Mouse (Mus musculus) spleen, postnatal 10 days (tissue): ENCODE results near the gene Zfp932.
"Not testable (repeated sequence)": the region's sequence is repeated elsewhere in the genome, so short reads cannot be mapped to it uniquely, and the experiment has no call there.

Experiments
- DNase-seq, 2 experiments: peaks; one replicate each; pipeline ENCODE4 v3.0.0; 2021 to 2022; ENCODE audit warnings: low spot score in 2 of 2

Gene Zfp932

DNA sequence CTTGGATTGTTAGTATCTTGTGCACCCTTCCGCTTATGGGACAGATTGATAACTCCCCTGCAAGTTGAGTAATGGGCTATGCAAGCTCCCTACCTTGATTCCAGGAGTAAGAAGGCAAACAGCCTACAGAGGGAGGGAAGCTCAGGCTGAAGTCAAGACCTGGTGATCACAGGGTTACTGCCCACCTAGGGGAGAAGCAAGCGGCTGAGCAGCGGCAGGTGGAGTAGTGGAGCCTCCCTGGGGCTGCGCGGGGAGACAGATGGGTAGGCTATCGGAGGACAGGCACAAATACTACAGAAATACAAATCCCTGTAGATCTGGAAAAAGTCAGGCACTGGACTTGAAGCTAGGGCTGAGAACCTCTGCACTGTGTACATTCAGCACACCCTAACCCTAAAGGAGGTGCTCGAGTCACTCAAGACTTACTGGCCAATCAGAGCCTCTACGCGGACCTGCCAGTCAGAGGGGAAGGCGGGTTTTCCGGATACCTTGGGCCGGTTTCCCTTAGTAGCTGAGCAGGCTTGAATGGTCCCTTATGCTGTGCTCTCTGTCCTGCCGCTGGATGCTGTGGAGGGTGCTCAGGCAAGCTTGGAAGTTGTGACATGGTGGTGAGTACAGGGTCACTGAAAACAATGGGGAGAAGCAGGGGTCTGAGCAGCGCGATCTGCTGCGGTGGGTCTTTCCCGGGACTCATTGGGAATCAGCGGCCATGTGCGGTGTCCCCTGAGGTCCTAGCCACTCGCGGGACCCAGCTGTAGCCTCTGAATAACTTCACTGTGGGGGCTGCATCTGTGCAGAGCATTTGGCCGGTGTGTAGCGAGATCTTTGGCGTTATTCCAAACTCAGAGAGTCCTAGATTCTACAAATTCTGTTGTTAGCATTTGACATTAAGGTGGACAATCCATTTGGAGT is at the start of gene Zfp932:
Gene Zfp932, plus strand, starts transcription at position 496 of the 912 bp plus-strand sequence.
- peak; percentile 64 to 83 for DNase-seq

DNA sequence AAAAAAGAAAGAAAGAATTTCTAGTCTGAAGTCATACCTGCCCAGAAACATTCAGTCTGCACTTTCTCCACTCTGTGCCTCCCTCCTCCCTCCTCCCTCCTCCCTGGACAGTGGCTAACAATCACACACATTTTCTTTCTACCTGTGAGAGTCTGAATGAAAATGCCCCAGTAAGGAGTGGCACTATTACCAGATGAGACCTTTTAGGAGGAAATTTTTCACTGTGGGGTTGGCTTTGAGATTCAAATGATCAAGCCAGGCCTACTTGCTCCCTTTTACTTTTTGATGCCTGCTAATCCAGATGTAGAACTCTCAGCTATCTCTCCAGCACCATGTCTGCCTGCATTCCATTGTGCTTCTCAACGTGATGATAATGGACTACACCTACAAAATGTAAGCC is 46.0 kb upstream of the Zfp932 start:
- no peak for DNase-seq

GRCm38 (mm10) chr5:109980743-109981142 is 15.6 kb upstream of the Zfp932 start:
- DNase-seq: not testable (repeated sequence)

DNA sequence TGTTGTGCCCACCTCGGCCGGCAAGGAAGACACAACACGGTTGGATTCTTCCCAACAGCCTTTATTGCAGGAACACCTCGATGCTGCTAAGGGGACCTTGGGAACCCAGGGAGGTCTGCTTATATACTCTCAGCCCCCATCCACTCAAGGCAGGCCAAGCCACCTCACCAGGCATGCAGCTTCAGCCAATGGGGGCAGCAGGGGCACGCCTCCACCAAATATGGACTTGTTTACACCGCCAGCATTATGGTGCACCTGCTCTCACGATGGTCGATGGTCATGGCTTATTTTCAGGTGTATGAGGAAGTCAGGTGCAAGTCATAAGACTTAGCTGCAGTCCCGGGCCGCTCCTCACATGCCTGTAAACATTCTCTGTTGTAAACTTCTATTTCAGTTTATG is 860 bp upstream of the Zfp932 start:
- peak in 1 of 2 experiments; percentile 16 for DNase-seq

GRCm38 (mm10) chr5:110015775-110016174 is 19.5 kb downstream of the Zfp932 start:
- peak in 1 of 2 experiments; percentile 14 for DNase-seq

- DNase-seq: no peak
Measured at GRCm38 (mm10) chr5:110023273-110023672, 27.0 kb downstream of the Zfp932 start.

- DNase-seq: peak in 1 of 2 experiments; percentile 32
Measured at GRCm38 (mm10) chr5:110023694-110024427, 27.5 kb downstream of the Zfp932 start.

GRCm38 (mm10) chr5:110057637-110058408 is 61.5 kb downstream of the Zfp932 start:
- DNase-seq: peak; percentile 68 to 86
